Mouse (Mus musculus) heart, embryonic 11.5 days (tissue): ENCODE results near the gene Shisa8. TPM values are rescaled to one million over a fixed set of nuclear protein-coding genes. Genes with fewer than 3 reads are reported as not detected.

Source experiments
- ATAC-seq: fragments of 200-750 bp; cut with Nextera tagmentation; replicated peaks from 2 replicates; pipeline ENCODE4 v1.8.0; 2017; ENCODE audit warnings: moderate library complexity; ENCODE audit not compliant: insufficient number of reproducible peaks, low FRiP score, low TSS enrichment
- H3K27ac ChIP-seq: fragments of 300-500 bp; sonication (generic); 2 replicates; pipeline ENCODE4 v1.5.1; 2014; ENCODE audit warnings: mild to moderate bottlenecking, low read depth, low read length
- H3K27me3 ChIP-seq: fragments of 300-500 bp; sonication (generic); 2 replicates; pipeline ENCODE4 v1.6.1; 2014; ENCODE audit warnings: mild to moderate bottlenecking, low read length, mixed read lengths; ENCODE audit not compliant: control insufficient read depth, insufficient read depth
- H3K36me3 ChIP-seq: fragments of 300-500 bp; sonication (generic); 2 replicates; pipeline ENCODE4 v1.6.1; 2014; ENCODE audit warnings: mild to moderate bottlenecking, low read length, moderate library complexity, mixed read lengths; ENCODE audit not compliant: control insufficient read depth, insufficient read depth
- H3K4me1 ChIP-seq: fragments of 300-500 bp; sonication (generic); 2 replicates; pipeline ENCODE4 v1.6.1; 2014; ENCODE audit warnings: low read length; ENCODE audit not compliant: control insufficient read depth, insufficient read depth
- H3K4me2 ChIP-seq: fragments of 300-500 bp; sonication (generic); 2 replicates; pipeline ENCODE4 v1.6.1; 2014; ENCODE audit warnings: mild to moderate bottlenecking, moderate library complexity
- H3K4me3 ChIP-seq: fragments of 300-500 bp; sonication (generic); 2 replicates; pipeline ENCODE4 v1.5.1; 2014; ENCODE audit warnings: low read depth, low read length
- H3K9ac ChIP-seq: fragments of 300-500 bp; sonication (generic); 2 replicates; pipeline ENCODE4 v1.6.1; 2014; ENCODE audit warnings: mild to moderate bottlenecking, low read depth, low read length, moderate library complexity
- H3K9me3 ChIP-seq: fragments of 300-500 bp; sonication (generic); replicated peaks from 2 replicates; pipeline ENCODE4 v1.6.1; 2016; ENCODE audit warnings: low read length; ENCODE audit not compliant: control insufficient read depth
- WGBS: fragments of 180-500 bp; shearing (Covaris S2); extraction: QIAGEN DNeasy Blood & Tissue Kit; methylation state at CpG from one replicate; pipeline ENCODE4 v1.1.7; 2014; ENCODE audit not compliant: insufficient replicate concordance; 5-methylcytosine and 5-hydroxymethylcytosine counted together
- polyA plus RNA-seq: library from polyadenylated mRNA; unstranded; fragments of >200 nt; fragmentation: Nextera tagmentation; extraction: Ambion mirVana; gene quantifications from 2 replicates; pipeline ENCODE4 v1.2.1, GENCODE M21; 2014

The Shisa8 gene
- polyA plus RNA-seq, 1 experiment from 2014 or later = 0.07 TPM

- Histone ChIP-seq H3K4me3 (no peak overlapping the region), H3K9me3 (no peaks in the 10 kb centered on the region), H3K36me3 (no peaks in the 10 kb centered on the region), H3K4me1 (peaks cover 71% of the 10 kb centered on the region), H3K4me2 (no peak overlapping the region), H3K9ac (no peak overlapping the region), H3K27ac (peak overlapping the region; percentile 80), H3K27me3 (no peaks in the 10 kb centered on the region)
- 75% methylated on average over 10 of the region's 10 CpGs for WGBS
- ATAC-seq = no peak
These were observed 49.1 kb downstream of the Shisa8 start for GRCm38 (mm10) chr15:82163356-82164060.

DNA sequence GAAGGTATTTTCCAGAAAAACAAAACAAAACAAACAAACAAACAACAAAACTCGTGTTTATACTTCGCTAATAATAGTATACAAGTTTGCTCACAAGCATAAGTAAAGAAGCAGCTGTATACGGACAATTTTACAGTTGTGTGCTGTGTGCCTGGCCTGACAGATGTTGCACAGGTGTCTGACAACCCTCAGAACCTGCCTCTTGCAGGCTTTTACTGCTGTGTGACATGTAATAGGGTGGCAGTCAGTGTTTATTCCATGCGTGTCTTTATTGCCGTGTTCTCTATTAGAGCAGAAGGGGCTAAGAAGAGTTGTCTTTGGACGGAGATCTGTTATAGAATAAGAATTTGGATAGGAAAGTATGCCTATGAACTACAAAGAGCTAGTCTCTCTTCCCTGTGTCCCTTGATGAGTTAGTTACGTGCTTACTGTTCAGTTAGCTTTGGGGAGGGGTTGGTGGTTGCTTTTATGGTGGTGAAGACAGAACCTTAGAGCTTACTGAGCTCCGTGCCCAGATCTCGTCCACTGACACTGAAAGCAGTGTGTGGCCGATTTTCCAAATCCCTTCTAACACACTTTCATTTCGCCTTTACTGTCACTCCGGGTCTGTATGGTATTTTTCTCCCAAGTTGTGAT, 50.5 kb downstream of the Shisa8 start:
- Histone ChIP-seq H3K9ac (no peak overlapping the region), H3K4me1 (peaks cover 64% of the 10 kb centered on the region), H3K4me2 (no peak overlapping the region), H3K36me3 (no peaks in the 10 kb centered on the region), H3K27me3 (no peaks in the 10 kb centered on the region), H3K4me3 (no peak overlapping the region), H3K9me3 (no peaks in the 10 kb centered on the region), H3K27ac (no peak overlapping the region)
- ATAC-seq = no peak
- 89% methylated on average over 12 of the region's 12 CpGs for WGBS

DNA sequence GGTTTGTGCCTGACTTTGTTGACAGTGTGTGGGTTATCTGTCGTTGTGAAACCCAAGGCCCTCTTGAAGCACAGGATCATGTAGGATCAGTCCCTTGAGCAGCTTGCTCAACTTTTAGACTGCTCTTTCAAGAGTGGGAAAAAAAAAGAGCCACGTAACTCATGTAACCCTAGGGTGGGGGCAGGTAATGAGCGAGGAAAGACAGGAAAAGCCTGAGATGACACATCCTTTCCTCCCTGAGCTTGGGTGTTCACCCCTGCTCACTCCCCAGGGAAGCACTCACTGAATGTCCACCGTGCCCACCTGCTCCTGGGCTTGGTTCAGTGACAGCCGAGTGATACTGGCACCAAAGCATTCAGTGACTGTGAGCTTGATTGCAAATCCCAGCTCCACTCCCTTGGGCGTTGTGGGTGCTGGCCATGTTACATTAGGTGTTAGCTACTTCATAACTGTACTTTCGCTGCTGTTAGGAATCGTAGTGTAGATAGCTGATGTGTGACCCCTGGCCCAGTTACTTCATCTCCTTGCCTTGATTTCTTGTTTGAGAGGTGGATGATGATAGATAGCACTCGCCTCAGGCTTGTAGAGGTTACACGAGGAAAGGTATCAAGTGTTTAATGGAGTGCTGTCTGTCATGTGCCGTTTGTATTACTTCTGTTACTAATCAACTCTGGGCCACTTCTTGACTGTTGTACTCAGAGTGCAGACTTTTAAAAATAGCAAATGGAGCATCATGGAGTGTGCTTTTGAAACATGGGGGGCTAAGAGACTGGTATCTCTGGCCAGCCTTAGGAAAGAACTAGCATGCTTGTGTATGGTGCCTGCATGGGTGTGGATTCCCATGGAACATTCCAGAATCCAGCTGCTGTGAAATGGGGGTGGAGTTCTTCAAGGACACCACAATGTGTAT, 51.6 kb downstream of the Shisa8 start:
- Histone ChIP-seq H3K4me3 (no peak overlapping the region), H3K4me1 (peaks cover 55% of the 10 kb centered on the region), H3K9ac (no peak overlapping the region), H3K27ac (peak overlapping the region; percentile 10; the same call in 1 of the 2 replicates), H3K36me3 (no peaks in the 10 kb centered on the region), H3K9me3 (no peaks in the 10 kb centered on the region), H3K4me2 (no peak overlapping the region), H3K27me3 (no peaks in the 10 kb centered on the region)
- ATAC-seq = no peak
- 51% methylated on average over 11 of the region's 11 CpGs for WGBS

DNA sequence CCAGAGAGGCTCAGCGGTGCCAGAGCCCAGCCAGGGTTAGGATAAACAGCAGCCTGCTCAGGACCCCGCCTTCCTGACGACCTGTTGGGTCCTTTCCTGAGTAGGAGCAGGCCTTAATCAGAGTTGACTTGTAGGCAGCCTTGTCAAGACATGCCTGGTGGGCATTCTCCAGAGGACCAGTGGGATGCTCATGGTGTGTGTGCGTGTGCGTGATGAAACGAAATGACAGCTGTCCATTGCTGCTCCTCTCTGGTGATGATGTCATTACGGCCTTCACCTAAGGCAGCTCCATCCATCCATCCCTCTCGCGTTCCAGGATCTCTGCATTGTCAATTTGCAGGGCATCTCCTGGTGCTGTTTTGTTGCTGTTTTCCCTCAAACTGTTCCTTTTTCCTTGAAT, 53.1 kb downstream of the Shisa8 start:
- Histone ChIP-seq H3K27ac (no peak overlapping the region), H3K27me3 (no peaks in the 10 kb centered on the region), H3K9me3 (no peaks in the 10 kb centered on the region), H3K4me1 (peaks cover 46% of the 10 kb centered on the region), H3K4me2 (no peak overlapping the region), H3K9ac (no peak overlapping the region), H3K36me3 (no peaks in the 10 kb centered on the region), H3K4me3 (no peak overlapping the region)
- ATAC-seq = no peak
- 83% methylated on average over 9 of the region's 9 CpGs for WGBS

- Histone ChIP-seq H3K9ac (no peak overlapping the region), H3K9me3 (no peaks in the 10 kb centered on the region), H3K27me3 (no peaks in the 10 kb centered on the region), H3K27ac (no peak overlapping the region), H3K4me1 (peaks cover 38% of the 10 kb centered on the region), H3K4me3 (no peak overlapping the region), H3K36me3 (no peaks in the 10 kb centered on the region), H3K4me2 (no peak overlapping the region)
- WGBS = 70% methylated on average over 17 of the region's 17 CpGs
- ATAC-seq = no peak
These were observed 54.2 kb downstream of the Shisa8 start for GRCm38 (mm10) chr15:82158243-82159035.

DNA sequence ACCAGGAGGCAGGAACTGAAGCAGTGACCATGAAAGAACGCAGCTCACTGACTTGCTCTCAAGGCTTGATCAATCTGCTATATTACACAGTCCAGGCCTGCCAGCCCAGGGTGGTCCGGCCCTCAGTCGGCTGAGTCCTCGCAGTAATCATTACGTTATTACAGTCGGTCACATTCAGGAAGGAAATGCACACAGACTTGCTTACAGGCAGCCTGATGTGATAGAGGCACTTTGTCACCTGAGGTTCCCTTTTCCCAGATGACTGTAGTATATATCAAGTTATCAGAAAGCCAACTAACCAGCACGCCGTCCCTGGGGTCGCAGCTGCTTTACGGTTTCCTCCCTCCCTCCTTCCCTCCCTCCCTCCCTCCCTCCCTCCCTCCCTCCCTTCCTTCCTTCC, 55.7 kb downstream of the Shisa8 start:
- WGBS = 62% methylated on average over 10 of the region's 10 CpGs
- H3K4me1 ChIP-seq = peaks cover 33% of the 10 kb centered on the region
- no peaks in the 10 kb centered on the region for H3K27me3 ChIP-seq
- H3K4me3 ChIP-seq = no peak overlapping the region
- no peak overlapping the region for H3K9ac ChIP-seq
- H3K27ac ChIP-seq = no peak overlapping the region
- no peaks in the 10 kb centered on the region for H3K36me3 ChIP-seq
- no peaks in the 10 kb centered on the region for H3K9me3 ChIP-seq
- no peak for ATAC-seq
- H3K4me2 ChIP-seq = no peak overlapping the region

DNA sequence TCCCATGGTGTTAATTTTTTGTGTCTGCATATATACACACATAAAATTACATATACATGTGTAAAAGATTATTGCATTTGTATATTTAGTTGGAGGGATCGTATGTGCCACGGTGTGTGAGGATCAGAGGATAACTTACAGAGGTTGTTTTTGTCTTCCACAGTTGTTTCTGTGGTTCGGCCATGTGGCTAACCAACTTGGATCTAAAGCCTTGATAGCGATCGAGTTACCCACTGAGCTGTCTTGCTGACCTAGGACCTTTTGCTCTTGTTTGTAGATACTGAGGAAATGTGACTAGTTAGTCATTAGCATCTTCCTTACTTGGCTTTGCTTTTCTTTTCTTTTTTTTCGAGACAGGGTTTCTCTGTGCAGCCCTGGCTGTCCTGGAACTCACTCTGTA, 56.3 kb downstream of the Shisa8 start:
- no peak overlapping the region for H3K4me3 ChIP-seq
- no peak overlapping the region for H3K9ac ChIP-seq
- H3K4me2 ChIP-seq = no peak overlapping the region
- H3K27ac ChIP-seq = no peak overlapping the region
- ATAC-seq = no peak
- H3K36me3 ChIP-seq = no peaks in the 10 kb centered on the region
- H3K9me3 ChIP-seq = no peaks in the 10 kb centered on the region
- H3K4me1 ChIP-seq = peaks cover 28% of the 10 kb centered on the region
- H3K27me3 ChIP-seq = no peaks in the 10 kb centered on the region
- WGBS = 90% methylated on average over 6 of the region's 6 CpGs
